Mouse (Mus musculus) megakaryocyte-erythroid progenitor cell, adult 5-6 weeks (primary cell): ENCODE measurements around the gene Eng. TPM values are rescaled to one million over a fixed set of nuclear protein-coding genes. Genes with fewer than 3 reads are reported as not detected.

ENCODE experiments used
- ATAC-seq: replicated peaks from 2 replicates; pipeline ENCODE4 v1.8.0; 2016; ENCODE audit warnings: mild to moderate bottlenecking, inconsistent platforms; ENCODE audit not compliant: severe bottlenecking, poor library complexity, low FRiP score, low TSS enrichment
- total RNA-seq, 2 experiments: library from RNA; stranded (forward) in 1 of 2; stranded (reverse) in 1 of 2; fragments of 200-1000, 215-1000 nt in 1 of 2; fragments of >200 nt in 1 of 2; fragmentation: Nextera tagmentation in 1 of 2; gene quantifications; 2 replicates each; pipeline ENCODE4 v1.2.3; 2014 to 2017

Eng gene
- total RNA-seq, 2 experiments from 2014 or later = 21.3 to 97.0 TPM

DNA sequence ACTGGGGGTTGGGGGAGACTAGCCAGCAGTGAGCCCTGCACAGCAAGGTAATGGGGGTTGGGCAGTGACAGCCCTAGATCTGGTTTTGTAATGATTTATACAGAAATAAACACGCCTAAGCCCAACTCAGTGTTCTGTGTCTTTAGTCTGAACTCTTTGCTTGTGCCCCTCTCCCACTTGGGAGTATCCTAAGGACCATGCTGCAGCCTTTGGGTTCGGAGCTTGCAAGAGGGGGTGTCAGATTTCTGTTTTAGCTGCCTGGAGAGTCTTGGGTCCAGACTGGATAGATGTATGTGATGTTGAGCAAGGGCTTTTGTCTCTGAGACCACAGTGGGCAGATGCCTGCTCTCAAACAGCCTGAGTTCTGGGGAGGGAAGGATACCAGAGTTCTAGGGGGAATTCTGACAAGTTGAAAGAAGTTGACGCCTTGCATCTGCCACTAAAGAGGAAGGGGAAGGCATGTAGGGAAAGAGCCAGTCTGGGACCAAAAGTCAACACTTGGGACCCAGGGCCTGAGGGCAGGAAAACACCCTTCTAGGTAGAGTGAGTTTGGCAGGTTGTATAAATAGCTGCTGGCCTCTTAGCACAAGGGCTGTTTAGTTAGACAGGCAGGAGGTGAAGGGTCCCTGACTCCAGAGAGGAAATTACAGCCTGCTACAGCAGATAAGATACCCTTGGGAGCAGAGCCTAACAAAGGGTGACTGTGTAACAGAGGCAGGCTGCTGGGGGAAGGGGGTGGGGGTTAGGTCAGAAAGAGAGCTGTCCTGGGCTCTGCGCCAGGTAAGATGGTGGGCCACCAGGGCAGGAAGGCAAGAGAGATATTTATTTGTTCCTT lies 25.5 kb upstream of the Eng start:
- ATAC-seq = peak; percentile 64

DNA sequence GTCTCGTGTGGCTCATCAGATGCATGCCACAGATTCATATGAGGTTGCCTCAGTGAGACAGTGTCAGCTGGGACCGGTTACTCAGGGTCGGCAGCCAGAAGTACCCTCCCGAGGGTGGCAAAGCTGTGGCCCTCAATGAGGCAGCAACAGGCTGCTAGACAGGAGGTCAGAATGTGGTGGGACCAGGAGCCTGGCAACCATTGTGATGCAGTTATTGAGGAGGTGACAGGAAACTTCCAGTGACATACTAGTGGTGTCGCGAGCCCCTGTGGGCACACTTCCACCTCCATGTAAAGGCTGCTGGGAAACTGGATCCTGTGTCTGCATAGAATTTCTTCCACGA lies 24.9 kb upstream of the Eng start, which contains the start of gene Ak1:
Ak1 (plus strand) TSS at position 242 of the 343 bp plus-strand sequence.
- ATAC-seq = no peak; the same call in 1 of the 2 replicates

DNA sequence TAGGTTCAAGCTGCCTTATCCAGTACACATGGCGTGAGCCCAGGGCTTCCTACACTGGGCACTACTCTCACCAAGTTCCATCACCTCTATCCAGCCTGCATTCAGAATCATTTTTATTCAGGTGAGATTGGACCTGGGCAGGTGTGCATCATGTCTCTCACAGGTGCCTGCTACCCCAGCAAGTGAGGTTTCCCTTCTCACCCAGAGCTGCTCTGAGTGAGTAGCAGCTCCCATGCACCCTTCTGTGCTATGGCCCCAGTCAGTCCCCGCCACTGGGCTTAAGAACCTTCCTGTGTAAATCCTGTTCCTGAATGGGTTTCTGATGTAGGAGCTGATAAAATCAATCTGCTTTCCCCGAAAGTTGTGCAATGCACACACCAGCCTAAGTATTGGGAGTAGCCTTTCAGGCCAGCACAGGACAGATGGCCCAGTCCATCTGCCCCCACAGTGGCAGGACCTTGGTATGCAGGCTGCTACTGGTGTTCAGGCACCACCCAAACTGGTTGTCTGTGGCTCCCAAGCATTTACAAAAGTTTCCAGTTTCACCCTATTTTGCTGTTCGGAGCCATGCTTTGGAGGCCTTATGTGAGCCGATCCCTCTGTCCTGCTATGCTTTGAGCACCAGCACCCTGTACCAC lies 22.2 kb upstream of the Eng start:
- no peak for ATAC-seq

DNA sequence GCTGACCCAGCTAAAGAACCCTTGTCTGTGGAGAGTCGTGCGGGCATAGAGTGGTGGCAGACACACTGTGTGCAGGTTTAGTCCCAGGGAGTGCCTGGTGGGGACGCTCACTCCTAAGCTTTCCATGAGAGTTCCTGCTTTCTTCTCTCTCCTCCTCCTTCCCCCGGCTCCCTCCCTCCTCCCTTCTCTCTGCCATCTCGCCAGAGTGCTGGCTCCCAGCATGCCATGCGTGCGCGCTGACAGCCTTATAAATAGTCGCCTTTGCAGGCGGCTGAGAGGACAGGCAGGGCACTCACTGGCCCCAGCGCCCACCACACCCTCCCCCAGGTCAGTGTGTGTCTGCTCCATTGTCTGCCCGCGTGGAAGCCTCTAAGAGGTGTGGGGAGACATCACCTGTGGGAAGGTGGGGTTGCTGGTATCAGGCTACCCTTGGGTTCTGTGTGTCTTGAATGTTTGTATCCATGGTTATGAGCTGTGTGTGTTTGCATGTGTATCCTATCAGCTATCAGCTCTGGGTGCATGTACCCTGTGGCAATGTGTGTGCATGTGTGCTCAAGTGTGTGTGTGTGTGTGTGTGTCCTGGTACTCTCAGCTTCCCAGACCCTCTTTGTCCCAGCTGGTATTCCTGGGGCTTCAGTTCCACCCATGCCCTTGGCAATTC lies 21.1 kb upstream of the Eng start:
- ATAC-seq = 0 out of 2 replicates have a peak, but pooled peaks have one; percentile 8

DNA sequence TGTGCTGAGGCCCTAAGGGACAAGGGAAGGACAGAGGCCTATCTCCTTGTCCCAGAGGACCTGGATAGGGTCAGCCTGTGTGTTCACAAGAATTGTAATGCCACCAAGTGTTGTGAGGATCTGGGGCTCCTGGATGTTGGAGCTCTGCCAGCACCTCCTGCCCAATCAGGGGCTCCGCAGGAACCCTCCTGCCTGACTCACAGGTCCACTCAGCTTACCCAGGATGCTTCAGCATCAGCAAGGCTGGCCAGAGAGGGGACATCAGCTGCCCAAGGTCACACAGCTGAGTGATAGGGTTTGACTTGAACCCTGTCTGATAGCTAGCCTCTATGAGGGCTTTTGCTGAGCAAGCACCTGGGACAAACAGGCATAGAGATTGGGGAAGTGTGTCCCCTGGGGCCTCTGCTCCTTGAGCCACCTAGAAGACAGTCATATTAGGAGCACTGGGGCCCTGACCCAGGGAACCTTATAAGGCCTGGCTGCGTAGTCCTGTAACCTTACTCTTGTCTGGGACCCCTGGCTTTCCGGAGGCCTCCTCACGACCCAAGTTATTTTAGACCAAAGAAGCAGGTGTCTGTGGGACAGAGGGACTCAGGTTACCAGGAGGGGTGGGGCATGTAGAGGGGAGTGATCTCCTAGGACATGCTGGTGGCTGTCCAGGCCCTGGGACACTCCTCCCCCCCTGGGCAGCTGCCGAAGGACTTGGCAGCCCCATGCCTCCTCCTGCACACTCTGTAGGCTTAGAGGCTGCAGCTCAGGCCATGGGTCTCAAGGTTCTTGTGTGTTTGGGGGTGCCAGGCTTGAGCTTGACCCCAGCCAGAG lies 20.3 kb upstream of the Eng start:
- ATAC-seq = no peak

DNA sequence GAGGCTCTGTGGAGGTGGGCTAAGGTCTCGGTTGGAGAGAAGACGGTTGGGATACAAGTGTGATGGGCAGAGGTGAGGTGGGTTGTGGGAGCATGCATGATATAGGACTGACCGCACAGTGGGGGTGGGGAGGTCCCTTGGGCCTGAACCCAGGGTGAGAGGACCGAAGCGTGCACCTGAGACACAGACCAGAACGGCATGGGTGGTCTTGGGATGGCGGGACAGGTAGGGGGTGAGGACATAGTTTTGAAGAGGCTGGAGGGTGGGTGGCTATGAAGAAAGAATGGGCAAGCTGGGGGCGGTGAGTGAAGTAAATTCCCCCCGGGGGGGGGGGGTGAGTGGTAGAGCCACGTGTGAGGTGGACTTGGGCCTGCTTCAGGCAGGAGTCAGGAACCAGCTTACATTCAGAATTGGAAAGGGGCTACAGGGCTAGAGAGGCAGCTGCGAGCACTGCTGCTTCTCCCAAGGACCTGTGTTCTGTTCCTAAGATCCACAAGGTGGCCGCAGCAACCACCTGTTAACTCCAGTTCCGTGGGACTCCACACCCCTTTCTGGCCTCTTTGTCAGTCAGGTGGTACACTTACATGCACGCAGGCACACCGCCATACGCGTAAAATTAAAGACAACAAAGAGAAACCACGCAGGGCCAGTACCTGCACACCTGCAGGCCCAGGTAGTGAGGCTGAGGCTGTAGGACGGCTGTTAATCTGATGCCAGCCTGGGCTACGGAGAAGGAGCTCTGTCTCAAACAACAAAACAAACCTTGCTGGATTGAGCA lies 18.9 kb upstream of the Eng start:
- no peak for ATAC-seq

DNA sequence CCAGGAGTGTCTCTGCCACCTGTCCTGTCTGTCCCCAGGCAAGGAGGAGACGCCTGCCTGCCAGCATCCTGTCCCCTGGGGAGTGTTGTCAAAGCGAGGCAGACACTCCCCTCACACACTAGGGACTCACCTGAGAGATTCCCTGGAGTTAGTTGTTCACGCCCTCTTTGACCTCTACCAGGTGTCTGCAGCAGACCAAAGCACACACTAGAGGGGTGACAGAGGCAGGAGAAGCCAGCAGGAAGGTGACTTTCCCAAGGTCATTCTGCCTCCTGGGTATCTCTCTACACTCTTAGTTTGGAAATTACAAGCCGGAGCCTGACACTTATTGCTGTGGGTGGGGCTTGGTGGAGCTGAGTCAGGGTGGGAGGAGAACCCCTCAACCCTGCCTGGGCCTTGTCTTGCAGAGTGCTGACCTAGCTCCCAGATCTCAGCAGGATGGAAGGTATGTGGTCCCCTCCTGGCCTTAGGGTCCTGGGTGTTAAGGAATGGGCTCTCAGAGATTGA lies 18.3 kb upstream of the Eng start:
- ATAC-seq = no peak

DNA sequence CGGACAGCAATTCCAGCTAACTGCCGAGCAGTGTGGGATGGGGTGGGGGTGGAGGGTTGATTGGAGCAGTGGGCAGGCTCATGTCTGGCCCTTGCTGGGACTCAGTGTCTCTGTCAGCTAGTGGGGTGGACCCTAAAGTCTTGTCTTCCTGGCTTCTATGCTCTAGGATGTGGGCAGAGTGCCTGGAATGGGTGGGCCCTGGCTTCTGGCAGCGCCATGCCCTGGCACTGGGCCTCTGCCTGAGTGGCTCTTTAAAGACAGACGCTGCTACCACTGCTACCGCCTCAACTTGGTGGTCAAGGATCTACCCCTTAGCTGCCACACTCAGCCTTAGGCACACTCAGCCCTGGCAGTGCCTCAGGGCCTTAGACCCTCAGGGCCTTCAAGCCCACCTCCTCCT lies 17.7 kb upstream of the Eng start:
- ATAC-seq = no peak

DNA sequence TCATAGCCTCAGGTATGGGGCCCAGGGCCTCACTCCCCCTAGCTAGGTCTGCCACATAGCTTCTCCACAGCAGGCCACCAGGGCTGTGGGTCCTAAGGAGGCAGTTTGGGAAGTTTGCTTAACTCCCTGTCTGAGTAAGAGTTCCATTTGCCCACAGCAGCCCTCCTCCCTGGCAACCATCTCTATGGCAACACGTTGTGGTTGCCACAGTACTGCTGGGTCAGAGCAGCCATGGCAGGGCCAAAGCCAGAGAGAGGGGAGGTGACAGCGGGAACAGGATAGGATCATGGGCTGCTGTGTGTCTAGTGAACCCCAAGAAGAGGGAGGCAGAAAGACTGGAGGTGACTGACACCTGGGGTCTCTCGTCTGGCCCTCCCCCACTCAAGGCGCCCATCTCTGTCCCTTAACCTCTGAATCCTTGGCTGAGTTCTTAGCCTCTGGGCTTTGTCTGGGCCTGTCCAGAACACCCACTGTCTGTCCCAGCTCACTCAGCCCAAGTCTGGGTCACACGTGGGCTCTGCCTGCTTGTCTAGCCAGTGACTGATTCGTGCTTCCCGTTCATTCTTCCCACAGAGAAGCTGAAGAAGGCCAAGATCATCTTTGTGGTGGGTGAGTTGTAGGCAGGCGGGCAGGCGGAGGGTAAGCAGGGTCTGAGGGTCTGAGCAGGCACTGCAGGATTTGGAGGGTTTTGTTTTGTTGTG lies 17.0 kb upstream of the Eng start:
- ATAC-seq = no peak

DNA sequence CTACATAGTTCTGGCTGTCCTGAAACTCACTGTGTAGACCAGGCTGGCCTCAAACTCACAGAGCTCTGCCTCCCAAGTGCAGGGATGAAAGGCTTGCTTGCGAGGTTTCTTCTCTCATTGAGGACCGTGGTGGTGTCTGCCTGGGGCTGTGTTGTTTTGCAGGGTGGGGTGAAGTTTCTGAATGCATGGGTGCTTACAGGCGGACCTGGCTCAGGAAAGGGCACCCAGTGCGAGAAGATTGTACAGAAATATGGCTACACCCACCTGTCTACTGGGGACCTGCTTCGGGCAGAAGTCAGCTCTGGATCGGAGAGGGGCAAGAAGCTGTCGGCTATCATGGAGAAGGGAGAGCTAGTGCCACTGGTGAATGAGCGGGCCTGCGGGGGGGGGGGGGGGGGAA lies 16.4 kb upstream of the Eng start:
- no peak for ATAC-seq

DNA sequence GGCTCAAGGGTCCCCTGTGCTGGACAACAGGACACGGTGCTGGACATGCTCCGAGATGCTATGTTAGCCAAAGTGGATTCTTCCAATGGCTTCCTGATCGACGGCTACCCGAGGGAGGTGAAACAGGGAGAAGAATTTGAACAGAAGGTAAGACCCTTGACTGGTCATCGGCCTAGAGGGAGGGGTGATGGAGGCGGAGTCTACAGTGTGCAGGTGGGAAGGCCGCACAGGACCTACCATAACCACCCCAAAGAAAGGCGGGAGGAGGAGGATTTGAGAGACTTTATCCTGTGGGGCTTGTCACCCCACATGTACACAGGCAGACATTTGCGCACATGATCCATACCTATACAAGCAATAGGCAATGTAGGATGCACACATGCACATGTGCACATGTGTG lies 15.3 kb upstream of the Eng start:
- no peak for ATAC-seq

DNA sequence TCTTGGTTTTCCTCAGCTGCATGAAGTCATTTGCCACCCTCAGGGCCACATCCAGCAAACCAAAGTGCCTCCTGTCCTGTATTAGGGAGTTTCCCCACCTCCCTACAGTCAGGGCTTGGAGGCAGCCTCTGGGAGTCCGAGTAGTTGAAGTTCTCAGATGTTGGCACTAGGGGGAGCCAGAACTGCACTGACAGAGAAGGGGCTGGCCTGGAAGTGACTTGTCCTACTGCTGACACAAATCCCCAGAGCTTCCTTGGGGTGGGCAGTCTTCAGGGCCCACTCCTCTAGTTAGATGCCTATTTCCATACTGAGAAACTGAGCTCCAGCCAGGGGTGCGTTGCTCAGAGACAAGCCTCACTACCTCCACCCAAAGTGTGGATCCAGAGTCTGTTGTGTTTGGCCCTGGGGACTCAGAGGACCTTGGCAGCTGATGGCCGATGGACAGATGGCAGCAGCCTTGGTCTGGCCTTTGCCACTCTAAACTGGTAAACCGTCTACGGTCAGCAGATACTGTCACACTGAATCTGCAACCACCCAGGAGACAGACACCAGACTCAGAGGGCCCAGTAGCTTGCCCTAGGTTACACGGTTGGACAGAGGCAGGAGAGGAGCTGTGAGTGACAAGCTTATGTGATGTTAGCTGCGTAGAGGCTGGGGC lies 14.5 kb upstream of the Eng start:
- peak; percentile 74 for ATAC-seq

DNA sequence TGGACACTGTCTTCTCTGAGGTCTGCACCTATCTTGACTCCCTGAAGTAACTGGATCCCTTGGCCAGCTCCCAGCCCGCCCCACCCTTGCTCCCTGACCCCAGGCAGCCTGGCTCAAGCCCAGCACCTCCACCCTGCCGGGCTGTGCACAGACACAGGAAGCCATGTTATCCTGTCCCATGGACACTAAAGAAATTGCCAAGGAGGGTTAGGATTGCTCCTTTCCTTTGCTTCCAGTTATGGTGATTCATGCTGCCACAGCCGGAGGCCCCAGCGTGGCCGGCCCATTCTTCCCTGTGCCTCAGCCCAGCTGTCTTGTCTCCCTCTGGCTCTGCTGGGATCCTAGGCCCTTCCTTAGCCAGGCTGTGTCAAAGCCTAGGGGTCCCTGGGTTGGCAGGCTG lies 12.7 kb upstream of the Eng start:
- no peak for ATAC-seq

DNA sequence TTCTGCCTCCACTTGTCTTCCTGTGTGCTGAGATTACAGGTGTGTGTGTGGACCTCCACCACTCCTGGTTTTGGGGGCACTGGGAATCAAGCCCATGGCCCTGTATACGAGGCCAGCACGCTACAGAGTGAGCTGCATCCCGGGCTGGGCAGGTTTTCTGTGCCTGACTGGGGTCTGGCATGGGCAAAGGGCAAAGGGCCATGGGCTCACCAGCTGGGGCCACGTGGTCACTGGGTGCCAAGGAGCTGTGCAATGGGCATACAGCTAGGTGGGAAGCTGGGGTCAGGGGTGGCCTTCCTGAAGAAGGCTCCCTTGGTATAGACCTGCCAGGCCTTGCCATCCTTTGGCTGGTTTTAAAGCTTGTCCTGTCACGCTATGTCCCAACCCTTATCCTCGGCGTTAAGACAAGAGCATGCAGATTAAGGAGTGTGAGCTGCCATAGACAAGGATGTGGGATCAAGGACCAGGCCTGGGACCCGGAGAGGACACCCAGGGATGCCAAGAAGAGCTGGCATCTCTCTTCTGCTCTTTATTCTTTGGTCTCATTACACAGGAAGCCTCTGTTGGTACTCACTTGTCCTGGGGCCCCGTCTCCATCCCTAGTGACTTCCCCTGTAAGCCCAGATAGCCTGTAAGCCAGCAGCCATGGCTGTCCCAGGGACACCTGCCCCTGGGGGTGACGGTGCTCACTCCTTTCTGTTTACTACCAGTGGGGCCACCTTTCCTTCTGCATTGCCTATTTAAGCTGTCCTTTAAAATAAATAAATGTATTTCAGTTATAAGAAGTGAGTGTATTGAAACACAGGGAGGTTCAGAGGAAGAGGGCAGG lies 11.9 kb upstream of the Eng start:
- no peak for ATAC-seq

DNA sequence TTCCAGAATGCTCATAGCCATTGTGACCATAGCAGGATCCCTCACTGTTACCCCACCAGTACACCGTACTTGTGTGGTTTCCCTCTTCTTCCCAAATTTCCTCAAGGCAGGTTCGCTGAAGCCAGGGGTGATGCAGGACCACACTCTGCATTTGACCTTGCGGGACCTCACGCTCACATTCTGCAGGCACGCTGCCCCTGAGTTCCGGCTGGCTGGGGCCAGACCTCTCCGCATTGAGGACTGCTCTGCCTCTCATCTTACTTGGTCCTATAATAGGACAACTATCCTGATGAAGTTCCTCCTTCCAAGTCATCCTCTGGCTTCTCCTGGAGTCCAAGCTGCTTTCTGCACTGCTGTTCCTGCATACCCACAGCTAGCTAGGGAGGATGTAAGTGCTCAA lies 9.8 kb upstream of the Eng start:
- no peak for ATAC-seq

DNA sequence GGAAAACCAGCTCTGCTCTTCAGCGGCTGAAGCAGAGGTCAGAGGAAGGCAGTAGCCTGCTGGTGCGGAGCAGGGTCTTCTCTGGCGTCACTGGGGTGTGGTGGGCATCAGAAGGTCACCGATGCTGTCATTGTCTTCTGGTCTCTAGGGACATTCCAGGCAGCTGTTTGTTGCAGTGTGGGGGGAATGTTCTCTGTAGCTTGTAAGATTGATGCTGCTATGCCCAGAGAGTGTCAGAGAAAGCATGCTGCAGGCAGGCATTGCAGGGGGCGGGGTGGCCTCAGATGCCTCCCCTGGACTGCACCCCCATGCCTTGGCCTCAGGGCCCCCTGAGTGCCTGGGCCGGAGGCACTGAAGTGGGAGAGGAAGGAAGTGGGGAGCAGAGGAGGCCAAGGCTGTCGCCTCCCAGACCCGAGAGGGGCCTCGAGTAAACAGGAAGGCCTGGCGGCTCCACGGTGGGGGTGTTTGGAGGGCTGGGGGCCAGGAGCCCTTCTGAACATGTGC lies 8.6 kb upstream of the Eng start:
- ATAC-seq = no peak

DNA sequence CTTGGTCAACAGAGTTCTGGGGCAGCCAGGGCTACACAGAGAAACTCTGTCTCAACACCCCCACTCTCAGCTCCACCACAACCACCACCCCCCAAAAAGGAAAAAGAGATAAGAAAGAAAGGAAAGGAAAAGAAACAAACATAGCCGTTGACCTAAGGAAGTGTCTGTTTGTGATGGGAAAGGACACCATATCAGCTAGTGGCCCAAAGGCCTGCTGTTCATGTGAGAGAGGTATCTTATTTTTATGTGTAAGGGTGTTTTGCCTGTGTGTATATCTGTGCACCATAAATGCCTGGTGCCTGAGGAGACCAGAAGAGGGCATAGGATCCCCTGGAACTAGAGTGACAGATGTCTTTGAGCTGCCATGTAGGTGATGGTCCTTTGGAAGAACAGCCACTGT lies 6.8 kb upstream of the Eng start:
- no peak for ATAC-seq
